Comparison of ENCODE assay signal across 8 mouse cellular contexts in genomic region chr8:122344219-122344618, GRCm38 (mm10). TPM values are rescaled to one million over a fixed set of nuclear protein-coding genes. Genes with fewer than 3 reads are reported as not detected.
DNase-seq lines count a peak whose midpoint lies in the region; ATAC-seq and TF ChIP-seq lines count a peak whose summit lies in the region.

No protein-coding gene starts in this region.

- 2% methylated on average over 2 of the region's 5 CpGs for WGBS in lung, embryonic 15.5 days
- WGBS in hindbrain, embryonic 16.5 days = 5% methylated on average over 2 of the region's 5 CpGs
- WGBS in midbrain, postnatal 0 days = 0% methylated on average over 2 of the region's 5 CpGs

- intact Hi-C loops in left cerebral cortex, postnatal 36 days (cut with DNase I) = no loop called here

- H3K4me2 ChIP-seq in lung, embryonic 15.5 days = peak overlapping the region; percentile 53
- H3K4me2 ChIP-seq in hindbrain, embryonic 16.5 days (ENCODE audit: low read length) = peak overlapping the region; percentile 44; the same call in 1 of the 2 replicates
- peak overlapping the region; percentile 39 for H3K4me2 ChIP-seq in midbrain, postnatal 0 days (ENCODE audit: low read depth, low read length, poor library complexity, severe bottlenecking)

- peaks cover 30% of the 10 kb centered on the region for H3K27me3 ChIP-seq in lung, embryonic 15.5 days
- H3K27me3 ChIP-seq in hindbrain, embryonic 16.5 days (replicated peaks; ENCODE audit: control insufficient read depth, insufficient read depth, low read length) = 0 out of 2 replicates have a peak, but pooled peaks cover 2% of the 10 kb centered on the region
- H3K27me3 ChIP-seq in midbrain, postnatal 0 days (ENCODE audit: insufficient read depth, low read length) = no peaks in the 10 kb centered on the region; the same call in 1 of the 2 replicates

- no peak overlapping the region for H3K4me3 ChIP-seq in lung, embryonic 15.5 days
- no peak overlapping the region for H3K4me3 ChIP-seq in hindbrain, embryonic 16.5 days (ENCODE audit: low read length)
- no peak overlapping the region for H3K4me3 ChIP-seq in midbrain, postnatal 0 days (ENCODE audit: low read depth, low read length)

- no peaks in the 10 kb centered on the region for H3K9me3 ChIP-seq in lung, embryonic 15.5 days
- H3K9me3 ChIP-seq in hindbrain, embryonic 16.5 days (ENCODE audit: control insufficient read depth, low read length) = no peaks in the 10 kb centered on the region
- no peaks in the 10 kb centered on the region for H3K9me3 ChIP-seq in midbrain, postnatal 0 days (ENCODE audit: low read length)

- peaks cover 24% of the 10 kb centered on the region for H3K4me1 ChIP-seq in lung, embryonic 15.5 days
- peaks cover 11% of the 10 kb centered on the region for H3K4me1 ChIP-seq in hindbrain, embryonic 16.5 days (ENCODE audit: control insufficient read depth, insufficient read depth, low read depth, low read length)
- 0 out of 2 replicates have a peak, but pooled peaks cover 5% of the 10 kb centered on the region for H3K4me1 ChIP-seq in midbrain, postnatal 0 days (ENCODE audit: insufficient read depth, low read length)

- TF ChIP-seq CTCF in midbrain, postnatal 0 days (IDR thresholded peaks at IDR 0.05) = no peak

- peak; percentile 55 for DNase-seq in cerebellum, adult 11-12 months
- DNase-seq in cerebellum, postnatal 4 days (ENCODE audit: low spot score in 2 of 2) = no peak
- no peak for DNase-seq in lung, postnatal 25 days (ENCODE audit: low spot score)
- DNase-seq in midbrain, postnatal 0 days (ENCODE audit: low spot score) = no peak
- DNase-seq in left cerebral cortex, postnatal 36 days (ENCODE audit: low spot score in 2 of 2) = no peak
- DNase-seq in right cerebral cortex, postnatal 14 days = no peak

- no peaks in the 10 kb centered on the region for H3K36me3 ChIP-seq in lung, embryonic 15.5 days
- no peaks in the 10 kb centered on the region for H3K36me3 ChIP-seq in hindbrain, embryonic 16.5 days (ENCODE audit: control insufficient read depth, insufficient read depth, low read length)
- H3K36me3 ChIP-seq in midbrain, postnatal 0 days (ENCODE audit: insufficient read depth, low read length) = no peaks in the 10 kb centered on the region

- peak; percentile 77; the same call in 1 of the 2 replicates for ATAC-seq in lung, embryonic 15.5 days (ENCODE audit: borderline replicate concordance, extremely low read depth, low FRiP score, low TSS enrichment)
- no peak for ATAC-seq in hindbrain, embryonic 16.5 days
- no peak for ATAC-seq in midbrain, postnatal 0 days (ENCODE audit: low FRiP score)

- H3K27ac ChIP-seq in lung, embryonic 15.5 days = peak overlapping the region; percentile 15; the same call in 1 of the 2 replicates
- no peak overlapping the region for H3K27ac ChIP-seq in hindbrain, embryonic 16.5 days (ENCODE audit: low read depth, low read length)
- no peak overlapping the region for H3K27ac ChIP-seq in midbrain, postnatal 0 days (ENCODE audit: low read depth, low read length)

- no peak overlapping the region for H3K9ac ChIP-seq in lung, embryonic 15.5 days
- H3K9ac ChIP-seq in hindbrain, embryonic 16.5 days (ENCODE audit: low read depth, low read length) = no peak overlapping the region
- no peak overlapping the region for H3K9ac ChIP-seq in midbrain, postnatal 0 days (replicated peaks; ENCODE audit: low read length, poor library complexity, severe bottlenecking)

RNA-seq across cellular contexts. Expression of gene Trhr2, which starts 16.3 kb away (rescaled TPM):
- not detected in 2 replicates for polyA plus RNA-seq in lung, embryonic 15.5 days (2015; fragmentation: Nextera tagmentation; extraction: Ambion mirVana)
- 0.39 and 0.60 TPM in 2 replicates for polyA plus RNA-seq in hindbrain, embryonic 16.5 days (2015; fragmentation: Nextera tagmentation; extraction: Ambion mirVana)
- 0.93 and 3.5 TPM in 2 replicates for total RNA-seq in midbrain, postnatal 0 days (2014; rRNA removed)
- polyA plus RNA-seq in midbrain, postnatal 0 days (2015; fragmentation: Nextera tagmentation; extraction: Ambion mirVana) = 0.15 and 0.37 TPM in 2 replicates
- total RNA-seq in left cerebral cortex, postnatal 36 days (2021) = 1 to 10 TPM; 8.0 to 9.2 TPM

RNA-seq across cellular contexts. Expression of gene Zc3h18, which starts 32.2 kb away (rescaled TPM):
- 53.3 and 55.1 TPM in 2 replicates for polyA plus RNA-seq in lung, embryonic 15.5 days (2015; fragmentation: Nextera tagmentation; extraction: Ambion mirVana)
- polyA plus RNA-seq in hindbrain, embryonic 16.5 days (2015; fragmentation: Nextera tagmentation; extraction: Ambion mirVana) = 28.8 and 31.8 TPM in 2 replicates
- total RNA-seq in midbrain, postnatal 0 days (2014; rRNA removed) = 29.4 and 41.3 TPM in 2 replicates
- 23.4 and 25.0 TPM in 2 replicates for polyA plus RNA-seq in midbrain, postnatal 0 days (2015; fragmentation: Nextera tagmentation; extraction: Ambion mirVana)
- 10 to 100 TPM; 38.8 to 49.9 TPM for total RNA-seq in left cerebral cortex, postnatal 36 days (2021)
